Mouse (Mus musculus) heart, adult 8-10 months (tissue): ENCODE measurements around the gene Sh3bp2. TPM values are rescaled to one million over a fixed set of nuclear protein-coding genes. Genes with fewer than 3 reads are reported as not detected.

Source experiments
- DNase-seq: peaks from one replicate; pipeline ENCODE4 v3.0.0; 2022; ENCODE audit warnings: low spot score
- total RNA-seq, 4 experiments: library from RNA; stranded (reverse); gene quantifications; 2 replicates each; pipeline ENCODE4 v1.2.4; 2022

The Sh3bp2 gene
- 1 to 10 TPM; 1.3 to 3.6 (median 1.8) TPM for total RNA-seq

DNA sequence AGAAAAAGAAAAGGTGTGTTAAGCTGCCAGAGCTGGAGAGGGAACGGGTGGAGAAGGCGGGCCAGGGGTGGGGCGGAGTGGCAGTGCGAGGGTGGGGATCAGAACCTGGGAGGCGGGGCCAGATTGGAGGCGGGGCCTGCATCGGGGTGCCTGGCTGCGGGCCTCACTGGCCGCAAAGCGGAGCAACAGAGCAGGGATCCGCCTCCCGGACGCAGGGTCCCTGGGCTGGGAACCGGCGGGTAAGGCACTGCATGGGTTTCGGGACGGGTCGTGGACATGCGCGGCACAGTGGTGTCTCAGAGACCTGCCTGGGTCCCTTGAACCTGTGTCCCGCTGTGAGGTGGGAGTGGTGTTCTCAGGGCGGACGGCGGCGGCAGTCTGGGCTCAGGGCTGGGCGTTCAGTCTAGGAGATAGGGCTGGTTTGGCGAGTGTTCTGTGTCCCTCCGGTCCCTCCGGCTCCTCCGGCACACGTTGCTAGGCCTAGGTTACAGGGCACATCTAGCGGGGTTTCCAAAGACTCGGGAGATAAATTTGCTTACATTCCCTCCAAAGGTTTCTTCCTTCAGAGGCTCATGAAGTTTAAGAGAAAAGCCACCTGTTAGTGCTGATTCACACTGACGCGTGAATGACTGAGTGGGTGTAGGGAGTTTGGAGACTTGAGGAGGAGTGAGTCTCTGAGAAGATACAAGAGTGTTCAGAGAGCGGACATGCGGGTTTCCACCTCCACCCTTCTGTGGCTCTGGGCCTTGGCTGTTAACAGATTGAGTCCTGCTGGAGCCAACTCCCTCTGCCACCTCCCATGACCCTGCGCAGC, at the start of gene Sh3bp2:
Gene Sh3bp2, plus strand, starts transcription at position 176 of the 814 bp plus-strand sequence.
- DNase-seq: peak; percentile 96

DNA sequence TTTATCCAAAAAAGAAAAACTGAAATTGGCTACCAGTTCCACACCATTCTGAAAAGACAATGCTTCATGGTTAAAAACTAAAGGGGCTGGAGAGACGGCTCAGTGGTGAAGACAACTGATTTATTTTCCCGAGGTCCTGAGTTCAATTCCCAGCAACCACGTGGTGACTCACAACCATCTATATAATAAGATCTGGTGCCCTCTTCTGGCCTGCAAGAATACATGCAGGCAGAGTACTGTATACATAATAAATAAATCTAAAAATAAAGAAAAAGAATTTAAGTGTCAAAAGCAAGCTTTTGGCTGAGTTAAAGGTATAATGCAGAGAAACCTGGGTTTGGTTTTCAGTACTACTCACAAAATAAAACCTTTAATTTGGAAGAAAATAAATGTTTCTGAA, 44.7 kb upstream of the Sh3bp2 start:
- DNase-seq: no peak

DNA sequence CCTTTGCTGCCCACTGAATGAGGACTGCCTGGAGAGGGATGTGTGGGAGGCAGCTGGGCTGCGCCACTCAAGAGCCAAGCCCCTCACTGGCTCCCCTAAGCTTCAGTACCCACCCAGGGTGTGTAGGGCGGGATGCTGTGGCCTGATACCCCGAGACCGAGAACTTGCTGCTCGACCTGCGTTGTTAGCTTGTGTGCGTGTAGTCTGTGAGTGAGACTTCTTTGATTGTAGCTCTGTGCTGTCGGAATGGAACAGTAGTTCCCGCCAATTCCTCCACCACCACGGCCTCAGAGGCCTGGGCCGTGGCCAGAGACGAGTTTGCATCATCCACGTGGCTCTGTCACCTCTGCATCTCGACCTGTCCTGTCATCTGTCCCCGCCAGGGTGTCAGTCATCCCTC, 39.9 kb upstream of the Sh3bp2 start:
- no peak for DNase-seq

DNA sequence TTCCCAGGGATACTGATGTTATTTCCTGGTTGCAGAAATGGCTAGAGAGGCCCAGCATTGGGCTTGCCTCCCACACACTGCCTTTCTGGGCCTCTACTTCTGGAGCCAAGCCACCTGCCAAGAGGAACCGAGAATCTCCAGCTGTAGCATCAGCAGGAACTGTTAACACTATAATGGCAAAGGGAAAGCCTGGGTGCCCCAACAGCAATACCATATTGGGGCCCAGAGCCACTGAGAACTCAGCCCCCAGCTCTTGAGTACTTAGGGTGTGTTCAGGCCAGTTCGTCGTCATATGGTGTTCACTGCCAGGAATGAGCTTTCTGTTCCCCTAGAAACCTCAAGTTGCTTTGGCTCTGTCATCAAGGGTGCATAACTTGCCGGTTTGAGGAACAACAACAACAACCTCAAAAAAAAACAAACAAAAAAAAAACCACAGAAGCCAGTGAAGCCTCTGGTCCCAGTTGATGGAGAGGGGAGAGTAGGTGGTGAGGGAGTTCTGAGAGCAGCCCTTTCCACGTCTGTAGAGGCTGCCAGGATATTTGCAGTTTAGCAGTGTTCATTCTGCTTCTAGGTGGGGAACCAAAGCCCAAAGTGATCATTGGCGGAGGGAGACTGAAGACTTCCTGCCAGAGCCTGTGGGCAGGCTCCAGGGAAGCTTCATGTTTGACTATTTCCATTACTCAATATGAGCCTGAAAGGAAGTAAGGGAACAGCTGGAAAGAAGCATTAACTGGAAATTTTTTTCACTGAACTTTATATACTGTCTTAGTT, 38.1 kb upstream of the Sh3bp2 start:
- peak; percentile 53 for DNase-seq

DNA sequence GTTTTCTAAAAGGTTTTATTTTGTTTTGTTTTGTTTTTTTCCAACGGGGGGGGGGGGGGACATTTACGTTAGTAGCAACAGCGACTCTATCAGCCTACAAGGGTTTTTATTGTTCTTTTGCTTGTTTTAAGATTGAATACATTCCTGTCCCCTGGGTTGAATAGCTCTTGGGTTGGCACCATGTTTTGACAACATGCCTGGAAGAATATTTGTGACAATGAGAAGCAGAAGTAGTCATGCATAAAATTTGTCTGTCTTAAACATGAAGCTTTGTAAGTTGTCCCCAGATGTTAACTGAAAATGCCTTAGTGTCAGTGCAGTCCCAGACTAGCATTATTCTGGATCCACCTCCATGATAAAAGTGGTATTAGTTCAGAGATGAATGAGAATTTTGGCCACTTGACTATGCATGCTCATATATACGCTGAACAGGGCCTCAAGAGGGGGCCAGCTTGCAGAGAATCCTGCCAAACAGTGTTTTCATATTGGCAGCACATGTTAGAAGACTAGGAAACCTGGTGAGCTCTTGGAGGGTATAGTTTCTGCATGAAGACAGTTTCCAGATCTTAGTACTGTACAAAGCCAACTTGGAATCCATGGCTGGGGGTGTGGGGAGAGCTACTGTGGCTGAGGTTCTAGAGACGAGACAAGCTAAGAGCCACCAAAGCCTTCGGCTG, 36.8 kb upstream of the Sh3bp2 start:
- no peak for DNase-seq

DNA sequence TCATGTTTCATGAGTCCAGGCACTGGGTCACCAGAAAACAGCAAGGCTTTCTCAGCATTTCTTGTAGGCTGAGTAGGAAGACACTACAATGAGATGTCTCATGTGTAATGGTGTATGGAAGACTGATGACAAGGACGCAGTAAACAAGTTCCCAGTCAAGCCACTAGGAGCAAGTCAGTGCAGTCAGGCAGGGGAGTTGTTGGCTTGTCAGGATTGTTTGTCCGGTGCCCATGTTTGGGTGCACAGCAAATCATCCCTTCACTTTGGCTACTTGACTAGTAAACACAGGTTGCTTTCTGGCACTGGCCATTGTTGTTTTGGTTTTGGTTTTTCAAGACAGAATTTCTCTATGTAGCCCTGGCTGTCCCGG, 36.2 kb upstream of the Sh3bp2 start:
- DNase-seq: no peak

DNA sequence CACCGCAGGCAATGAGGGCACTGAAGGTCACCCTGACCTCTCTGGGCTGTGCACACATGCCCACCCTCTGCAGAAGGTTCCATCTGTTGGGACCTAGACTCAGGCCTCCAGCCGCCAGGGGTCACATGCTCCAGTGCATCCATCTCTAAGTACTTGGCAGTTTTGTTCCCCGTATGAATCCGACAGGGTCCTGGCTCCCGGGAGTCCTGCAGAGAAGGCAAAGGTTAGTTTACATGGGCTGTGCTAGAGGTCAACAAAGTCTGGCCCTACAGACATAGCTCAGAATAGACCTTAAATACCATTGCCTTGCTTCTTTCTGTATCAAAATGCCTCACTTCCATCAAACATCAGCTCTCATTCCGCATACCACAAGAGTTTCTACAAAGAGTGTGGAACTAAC, 28.9 kb upstream of the Sh3bp2 start:
- DNase-seq: no peak

DNA sequence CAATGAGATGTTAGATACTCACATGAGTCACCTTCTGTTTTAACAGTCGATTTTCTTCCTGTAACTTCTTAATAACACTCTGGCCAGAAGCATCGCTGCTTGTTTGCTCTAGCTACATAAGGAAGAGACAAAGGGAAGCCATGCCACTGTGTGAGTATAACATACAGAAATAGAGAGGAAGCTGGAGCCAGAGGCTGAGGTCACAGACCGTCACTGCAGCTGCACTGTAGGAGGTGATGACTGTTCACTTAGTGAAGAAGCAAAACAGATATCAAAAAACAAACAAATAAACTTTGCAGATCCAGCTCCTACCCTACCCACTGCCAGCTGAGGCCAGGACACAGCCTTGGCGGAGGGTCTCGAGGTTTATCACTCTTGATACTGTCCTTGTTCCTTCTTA, 24.8 kb upstream of the Sh3bp2 start:
- no peak for DNase-seq

DNA sequence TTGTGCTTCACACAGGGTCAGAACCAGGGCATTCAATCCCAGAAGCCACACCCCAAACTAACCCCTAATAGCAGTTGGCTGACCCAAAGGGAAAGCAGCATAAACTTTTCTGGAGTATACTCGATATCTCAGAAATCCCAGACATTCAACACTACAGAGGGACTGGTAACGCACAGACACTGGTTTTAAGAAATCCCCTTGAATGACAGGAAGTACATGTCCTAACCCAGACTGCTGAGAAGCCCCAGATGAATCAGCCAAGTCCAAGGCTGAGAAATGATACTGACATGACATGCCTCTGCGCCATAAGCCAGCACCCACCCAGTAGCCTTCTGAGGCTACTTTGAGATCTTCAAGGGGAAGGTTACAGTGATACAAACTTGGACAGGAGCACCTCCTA, 24.1 kb upstream of the Sh3bp2 start:
- DNase-seq: no peak

DNA sequence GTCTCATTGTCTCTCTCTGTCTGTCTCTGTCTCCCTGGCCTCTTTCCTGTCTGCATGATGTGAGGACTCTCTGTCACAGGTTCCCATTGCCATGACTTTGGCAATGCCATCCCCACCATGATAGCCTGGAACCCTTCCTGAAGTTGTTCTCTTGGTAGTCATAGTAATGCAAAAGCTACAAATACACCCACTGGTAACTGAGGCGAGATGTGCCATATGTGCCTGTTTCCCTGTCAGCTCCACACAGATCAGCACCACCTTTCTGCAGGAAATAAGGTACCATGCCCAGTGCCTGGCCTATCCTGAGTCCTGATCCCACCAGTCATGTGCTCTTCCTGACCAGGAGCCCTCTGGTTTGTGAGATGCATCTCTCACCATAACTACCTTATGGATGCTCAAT, 23.2 kb upstream of the Sh3bp2 start:
- DNase-seq: no peak

DNA sequence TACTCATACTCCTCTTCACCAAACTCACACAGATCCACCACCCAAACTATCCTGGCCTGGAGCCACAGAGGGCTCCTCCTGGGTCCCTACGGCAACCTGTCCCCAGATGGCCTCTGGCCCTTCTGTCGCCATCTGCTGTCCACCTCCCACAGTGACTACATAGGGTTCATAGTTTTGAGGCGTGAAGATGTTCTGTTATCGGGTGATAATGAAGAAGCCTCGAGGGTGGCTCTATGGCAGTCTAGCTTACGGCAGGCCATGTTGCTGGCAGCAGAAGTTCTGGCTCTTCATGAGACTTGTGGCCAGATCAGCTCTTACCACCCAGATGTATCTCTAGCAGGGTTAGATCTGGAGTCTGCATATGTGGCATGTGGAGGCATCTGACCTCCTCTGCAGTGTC, 22.8 kb upstream of the Sh3bp2 start:
- DNase-seq: no peak

DNA sequence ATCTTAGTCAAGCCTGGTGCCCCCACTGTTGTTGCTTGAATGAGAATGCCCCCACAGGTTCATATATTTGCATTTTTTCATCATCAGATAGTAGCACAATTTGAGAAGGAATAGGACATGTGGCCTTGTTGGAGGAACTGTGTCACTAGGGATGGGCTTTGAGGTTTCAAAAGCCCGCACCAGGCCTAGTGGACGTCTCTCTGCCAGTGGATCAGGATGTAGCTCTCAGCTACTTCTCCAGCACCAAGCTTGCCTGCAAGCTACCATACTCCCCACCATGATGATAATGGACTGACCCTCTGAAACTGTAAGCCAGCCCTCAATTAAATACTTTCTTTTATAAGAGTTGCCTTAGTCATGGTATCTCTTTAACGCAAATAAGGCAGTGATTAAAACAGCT, 13.2 kb upstream of the Sh3bp2 start:
- no peak for DNase-seq

DNA sequence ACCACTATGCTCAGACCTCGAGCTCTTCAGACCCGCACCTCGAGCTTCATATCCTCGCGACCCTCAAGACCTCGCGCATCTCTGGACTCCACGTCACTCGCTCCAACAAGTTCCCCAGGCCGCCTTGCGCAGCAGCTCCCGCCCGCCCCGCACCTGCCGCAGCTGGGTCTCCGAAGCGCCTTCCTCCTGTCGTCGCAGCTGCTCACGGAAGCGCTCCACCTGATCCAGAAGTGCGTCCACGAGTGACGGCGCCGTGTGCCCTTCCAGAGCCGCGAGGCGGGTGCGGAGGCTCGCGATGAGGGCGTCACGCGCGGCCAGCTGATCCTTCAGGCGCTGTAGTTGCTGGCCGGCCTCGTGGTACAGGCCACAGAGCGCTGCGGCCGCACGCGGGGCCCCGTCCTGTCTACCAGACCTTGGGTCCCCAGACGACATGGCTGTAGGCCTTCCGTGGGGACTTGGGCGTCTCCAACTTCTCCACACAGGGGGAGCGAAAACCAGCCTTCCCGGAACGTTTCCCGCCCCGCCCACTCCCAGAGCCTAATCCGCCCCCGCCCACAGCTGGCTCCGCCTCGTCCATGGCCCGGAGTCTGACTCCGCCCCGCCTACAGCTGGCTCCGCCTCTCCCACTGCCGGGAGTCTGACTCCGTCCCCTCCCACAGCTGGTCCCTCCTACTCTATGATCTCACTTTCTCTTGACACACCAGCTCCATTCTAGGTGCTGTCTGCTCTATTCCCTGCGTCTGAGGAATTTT, 12.0 kb upstream of the Sh3bp2 start, which contains the start of gene Tnip2:
Gene Tnip2, minus strand, starts transcription at position 526 of the 752 bp plus-strand sequence.
- DNase-seq: peak; percentile 96

DNA sequence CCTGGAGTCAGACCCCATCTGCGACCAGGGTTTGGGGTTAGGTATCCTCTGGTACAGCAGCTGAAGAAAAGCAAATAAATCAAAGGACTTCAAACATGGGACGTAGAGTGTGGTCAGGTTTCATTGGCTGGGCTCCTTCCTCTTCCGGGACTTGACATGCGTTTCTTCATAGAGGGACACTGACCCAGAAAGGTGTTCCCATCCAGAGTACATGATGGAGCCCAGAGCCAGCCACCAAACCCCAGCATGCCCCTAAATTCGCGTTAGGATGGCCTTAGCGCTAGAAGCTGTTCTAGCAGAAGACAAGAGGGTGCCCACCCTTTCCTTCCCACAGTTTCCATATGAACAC, 11.4 kb upstream of the Sh3bp2 start:
- no peak for DNase-seq

DNA sequence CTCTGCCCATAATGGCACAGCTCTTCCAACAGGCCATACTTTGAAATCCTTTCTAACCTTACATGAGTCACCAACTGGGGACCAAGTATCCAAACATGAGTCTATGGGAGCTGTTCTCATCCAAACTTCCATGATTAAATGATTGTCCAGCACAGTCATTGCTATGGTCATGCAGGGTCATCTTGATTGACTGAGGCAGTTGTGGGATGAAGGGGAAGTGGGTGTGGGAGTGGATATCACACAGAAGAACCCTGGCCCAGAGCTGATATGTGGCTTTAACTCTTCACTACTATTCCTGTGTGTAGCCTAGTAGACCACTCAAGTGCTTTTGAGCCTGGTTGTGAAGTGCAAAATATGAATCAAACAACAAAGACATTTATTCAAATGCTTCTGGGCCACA, 10.5 kb upstream of the Sh3bp2 start:
- DNase-seq: no peak

DNA sequence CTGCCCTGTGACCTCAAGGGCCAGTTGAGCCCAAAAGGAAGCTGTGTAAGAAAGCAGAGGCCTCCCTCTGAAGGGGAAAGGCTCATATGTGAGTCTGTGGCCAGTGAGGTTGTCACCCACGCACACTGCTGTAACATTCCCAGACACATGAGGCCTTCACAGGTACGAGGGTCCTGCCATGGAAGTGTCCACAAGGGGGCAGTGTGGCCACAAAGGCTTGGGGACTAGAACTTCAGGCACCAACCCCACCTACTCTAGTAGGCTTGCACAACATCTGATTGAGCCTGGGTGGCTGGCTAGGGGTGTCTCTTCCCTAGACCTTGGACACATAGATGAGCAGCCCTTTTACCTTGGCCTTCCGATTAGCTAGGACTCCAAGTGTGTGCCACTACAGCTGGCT, 7.7 kb upstream of the Sh3bp2 start:
- DNase-seq: peak; percentile 83

DNA sequence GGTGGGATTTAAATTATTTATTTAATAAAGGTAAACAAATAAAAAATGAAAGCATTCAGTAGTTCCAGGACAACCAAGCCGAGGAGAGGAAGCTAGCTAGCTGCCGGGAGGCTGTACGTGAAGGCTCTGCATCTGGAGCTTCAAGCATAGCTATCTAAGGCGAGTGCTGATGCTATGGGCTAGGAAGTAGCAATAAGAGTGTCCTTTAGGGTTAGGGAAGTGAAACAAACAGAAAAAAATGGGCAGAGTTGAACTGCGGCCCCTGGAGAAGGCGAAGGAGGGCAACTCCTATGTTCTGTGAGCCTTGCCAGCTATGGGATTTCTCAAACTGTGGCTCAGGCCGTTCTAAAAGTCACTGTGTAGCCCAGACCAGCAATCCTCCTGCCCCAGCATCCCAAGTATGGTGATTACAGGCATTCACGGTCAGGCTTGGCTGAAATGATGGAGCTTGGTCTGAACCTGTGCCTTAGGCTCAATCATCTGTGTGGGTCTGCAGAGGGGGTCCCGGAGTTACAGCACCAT, 6.2 kb upstream of the Sh3bp2 start:
- DNase-seq: no peak

DNA sequence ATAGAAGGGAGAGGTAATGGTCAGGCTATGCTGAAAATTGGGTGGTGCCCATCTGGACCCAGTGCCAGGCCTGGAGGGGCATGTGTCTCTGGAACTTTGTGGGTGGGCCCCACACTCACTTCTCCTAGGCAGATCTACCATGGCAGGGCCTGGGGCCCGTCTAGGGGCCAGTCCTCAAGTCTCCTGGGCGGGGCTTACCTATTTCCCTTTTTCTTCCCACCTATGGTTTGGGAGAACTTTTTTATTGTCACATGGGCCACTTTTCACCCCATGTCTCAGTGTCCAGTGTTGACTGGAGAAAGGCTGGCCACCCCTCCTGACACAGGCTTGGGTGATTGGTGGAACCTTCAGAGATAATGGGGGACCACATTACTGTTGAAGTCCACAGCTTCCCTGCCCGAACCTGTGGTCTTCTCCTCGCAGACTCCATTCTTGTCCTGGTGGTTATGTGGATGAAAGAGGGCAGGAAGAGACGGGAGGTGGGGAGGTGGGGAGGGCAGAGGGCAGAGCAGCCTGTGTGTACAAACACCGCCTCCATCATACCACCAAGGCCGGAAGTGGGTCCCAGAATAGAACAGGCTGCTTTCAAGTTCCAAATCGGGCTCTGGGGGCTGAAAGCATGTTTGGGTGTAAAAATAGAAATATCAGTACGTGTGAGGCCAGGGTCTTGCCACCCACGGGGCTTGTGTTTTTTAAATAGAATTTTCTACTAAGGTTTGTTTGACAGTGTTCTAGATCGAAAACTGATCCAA, 5.0 kb upstream of the Sh3bp2 start:
- DNase-seq: no peak

DNA sequence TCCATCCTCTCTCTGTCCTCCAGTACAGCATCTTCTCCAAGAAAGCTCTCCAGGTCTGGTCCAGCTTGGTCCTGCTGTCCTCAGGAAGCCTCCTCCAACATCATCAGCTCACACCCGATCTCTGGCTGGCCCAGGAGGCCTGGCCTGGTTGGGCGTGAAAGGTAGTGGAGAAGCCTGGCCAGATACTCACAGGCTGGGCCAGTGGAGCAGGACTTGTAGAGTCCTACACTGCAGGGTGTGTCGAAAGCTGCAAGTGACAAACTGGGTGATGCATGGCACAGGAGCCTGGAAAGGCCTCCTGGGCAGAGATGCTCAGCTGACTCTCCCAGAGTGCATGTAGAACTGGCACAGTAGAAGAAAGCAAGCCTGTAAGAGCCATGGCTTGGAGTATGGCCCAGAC, 4.3 kb upstream of the Sh3bp2 start:
- DNase-seq: no peak

DNA sequence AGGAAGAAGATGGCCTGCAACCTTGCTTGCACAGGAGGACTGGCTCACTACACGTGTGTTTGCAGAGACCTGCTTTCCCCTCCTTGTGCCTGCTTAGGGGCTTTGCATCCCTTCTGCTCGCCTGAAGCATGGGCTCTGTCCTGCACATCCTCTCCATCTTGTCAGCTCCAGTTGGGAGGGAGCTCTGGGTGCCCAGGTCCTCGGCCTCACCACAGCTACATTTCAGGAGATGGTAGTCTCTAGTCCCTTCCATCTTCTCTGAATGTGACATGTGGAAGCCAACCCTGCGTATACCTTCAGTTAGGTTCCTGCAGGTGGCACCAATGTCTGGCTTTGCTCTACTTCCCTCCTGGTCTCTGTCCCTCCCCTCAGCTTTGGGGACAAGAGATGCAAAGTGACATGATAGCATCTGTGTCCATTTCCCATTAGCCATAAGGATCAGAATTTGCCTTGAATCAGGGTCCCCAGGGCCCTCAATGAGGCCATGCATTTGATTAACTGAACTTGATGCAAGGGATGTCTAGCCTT, 1.6 kb upstream of the Sh3bp2 start:
- no peak for DNase-seq

DNA sequence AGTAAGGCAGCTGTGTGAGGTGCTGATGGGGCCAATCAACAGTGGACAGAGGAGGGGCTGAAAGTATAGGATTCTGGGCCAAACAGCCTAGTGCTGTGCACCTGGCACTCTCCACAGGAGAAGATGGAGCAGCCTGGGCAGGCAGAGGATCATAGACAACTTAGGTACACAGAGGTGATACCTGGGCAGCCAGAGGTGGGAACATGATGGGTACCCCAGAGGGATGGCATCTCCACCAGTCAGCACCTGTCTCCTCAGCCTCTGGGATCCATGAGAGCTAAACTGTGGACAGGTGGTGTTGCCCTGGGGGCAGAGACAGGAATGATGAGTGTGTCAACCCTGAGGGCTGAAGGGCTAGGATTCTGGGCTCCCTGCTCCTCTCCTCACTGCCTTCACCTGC, 1.1 kb upstream of the Sh3bp2 start:
- no peak for DNase-seq
